10 mouse cellular contexts compared by ENCODE assay signal in the genomic region with DNA sequence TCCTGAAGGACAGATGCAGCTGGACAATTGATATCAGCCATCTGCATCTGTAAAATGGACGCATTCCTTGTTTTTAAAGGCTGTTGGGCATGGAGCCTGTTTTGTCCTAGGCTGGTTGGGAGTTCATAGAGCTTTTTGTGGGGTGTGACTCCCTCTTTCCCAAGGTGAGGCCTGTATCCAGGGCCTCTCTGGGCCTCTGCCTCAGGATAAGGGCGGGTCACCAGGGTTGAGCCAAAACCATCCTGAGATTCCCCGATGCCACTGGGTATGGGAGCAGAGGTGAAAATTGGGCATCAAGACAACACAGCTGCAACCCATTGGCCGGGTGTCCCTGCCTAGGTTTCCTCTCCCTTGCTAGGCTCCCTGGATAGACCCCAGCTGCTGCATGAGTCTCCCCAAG. TPM values are rescaled to one million over a fixed set of nuclear protein-coding genes. Genes with fewer than 3 reads are reported as not detected.
A peak's percentile ranks its signal among the peaks of the same experiment; 100 is the strongest.
DNase-seq lines count a peak whose midpoint lies in the region; ATAC-seq and TF ChIP-seq lines count a peak whose summit lies in the region.
"Had no signal": no experiment of that assay in that cellular context is flagged by ENCODE, and none has a peak within 500 bp of the region (broad histone marks: within the 10 kb centered on the region; RNA-seq: fewer than 3 reads in every experiment).

No protein-coding gene starts in this region.

- 71% methylated on average over 4 of the region's 4 CpGs for WGBS in embryonic facial prominence, embryonic 13.5 days
- 79% methylated on average over 4 of the region's 4 CpGs for WGBS in embryonic facial prominence, embryonic 10.5 days
- WGBS in hindbrain, embryonic 11.5 days = 75% methylated on average over 4 of the region's 4 CpGs
- 71% methylated on average over 4 of the region's 4 CpGs for WGBS in hindbrain, postnatal 0 days
- 79% methylated on average over 4 of the region's 4 CpGs for WGBS in midbrain, embryonic 16.5 days
- 77% methylated on average over 4 of the region's 4 CpGs for WGBS in midbrain, embryonic 10.5 days
- 76% methylated on average over 4 of the region's 4 CpGs for WGBS in stomach, embryonic 16.5 days

- ATAC-seq in embryonic facial prominence, embryonic 13.5 days (ENCODE audit: insufficient number of reproducible peaks, insufficient read depth, low FRiP score, low TSS enrichment, low read depth) = no peak
- ATAC-seq in hindbrain, embryonic 11.5 days (ENCODE audit: low FRiP score) = no peak
- no peak for ATAC-seq in hindbrain, postnatal 0 days
- no peak for ATAC-seq in midbrain, embryonic 16.5 days
- no peak for ATAC-seq in stomach, embryonic 16.5 days (ENCODE audit: insufficient read depth, low FRiP score)

- TF ChIP-seq CTCF in hindbrain, postnatal 0 days (IDR thresholded peaks at IDR 0.05; ENCODE audit: low read depth) = no peak

- DNase-seq in embryonic facial prominence, embryonic 10.5 days (ENCODE audit: low spot score) = no peak
- DNase-seq in hindbrain, embryonic 11.5 days (ENCODE audit: low spot score) = no peak
- DNase-seq in hindbrain, postnatal 0 days (ENCODE audit: low spot score) = no peak
- no peak for DNase-seq in midbrain, embryonic 10.5 days (ENCODE audit: low spot score)
- DNase-seq in urinary bladder, postnatal 4 days (ENCODE audit: low spot score in 2 of 2) = no peak
- DNase-seq: cerebellum, postnatal 25 days; lung, adult 18-20 months had no signal

- H3K9ac ChIP-seq in embryonic facial prominence, embryonic 13.5 days = peak overlapping the region; percentile 57
- H3K9ac ChIP-seq in hindbrain, embryonic 11.5 days (ENCODE audit: low read depth, low read length) = no peak overlapping the region
- no peak overlapping the region for H3K9ac ChIP-seq in hindbrain, postnatal 0 days (replicated peaks; ENCODE audit: low read length)
- 0 out of 2 replicates have a peak overlapping the region, but pooled peaks have one; percentile 7 for H3K9ac ChIP-seq in midbrain, embryonic 16.5 days (ENCODE audit: low read depth, low read length)
- H3K9ac ChIP-seq in stomach, embryonic 16.5 days (ENCODE audit: low read length) = peak overlapping the region; percentile 48; the same call in 1 of the 2 replicates

- H3K4me3 ChIP-seq in embryonic facial prominence, embryonic 13.5 days = no peak overlapping the region
- no peak overlapping the region for H3K4me3 ChIP-seq in embryonic facial prominence, embryonic 10.5 days
- no peak overlapping the region for H3K4me3 ChIP-seq in hindbrain, embryonic 11.5 days (ENCODE audit: low read depth, low read length)
- no peak overlapping the region for H3K4me3 ChIP-seq in hindbrain, postnatal 0 days (ENCODE audit: low read length)
- no peak overlapping the region for H3K4me3 ChIP-seq in midbrain, embryonic 16.5 days (ENCODE audit: low read depth, low read length)
- no peak overlapping the region for H3K4me3 ChIP-seq in midbrain, embryonic 10.5 days
- H3K4me3 ChIP-seq in stomach, embryonic 16.5 days (replicated peaks; ENCODE audit: low read length) = no peak overlapping the region

- no peak overlapping the region for H3K4me2 ChIP-seq in embryonic facial prominence, embryonic 13.5 days
- no peak overlapping the region for H3K4me2 ChIP-seq in hindbrain, embryonic 11.5 days (replicated peaks; ENCODE audit: low read depth, low read length)
- no peak overlapping the region for H3K4me2 ChIP-seq in hindbrain, postnatal 0 days (ENCODE audit: low read depth, low read length)
- no peak overlapping the region for H3K4me2 ChIP-seq in midbrain, embryonic 16.5 days (ENCODE audit: low read length)
- H3K4me2 ChIP-seq in stomach, embryonic 16.5 days (ENCODE audit: low read depth, low read length) = no peak overlapping the region

- H3K36me3 ChIP-seq in embryonic facial prominence, embryonic 13.5 days = no peaks in the 10 kb centered on the region
- no peaks in the 10 kb centered on the region for H3K36me3 ChIP-seq in embryonic facial prominence, embryonic 10.5 days (replicated peaks)
- no peaks in the 10 kb centered on the region for H3K36me3 ChIP-seq in hindbrain, embryonic 11.5 days (ENCODE audit: control insufficient read depth, insufficient read depth, low read length)
- no peaks in the 10 kb centered on the region for H3K36me3 ChIP-seq in hindbrain, postnatal 0 days (ENCODE audit: insufficient read depth, low read length)
- H3K36me3 ChIP-seq in midbrain, embryonic 16.5 days (ENCODE audit: control insufficient read depth, insufficient read depth, low read length) = no peaks in the 10 kb centered on the region
- no peaks in the 10 kb centered on the region for H3K36me3 ChIP-seq in midbrain, embryonic 10.5 days
- H3K36me3 ChIP-seq in stomach, embryonic 16.5 days (ENCODE audit: control insufficient read depth, insufficient read depth, low read length) = no peaks in the 10 kb centered on the region

- peaks cover 85% of the 10 kb centered on the region for H3K4me1 ChIP-seq in embryonic facial prominence, embryonic 13.5 days
- H3K4me1 ChIP-seq in embryonic facial prominence, embryonic 10.5 days = peaks cover 79% of the 10 kb centered on the region
- H3K4me1 ChIP-seq in hindbrain, embryonic 11.5 days (replicated peaks; ENCODE audit: control insufficient read depth, insufficient read depth, low read length) = peaks cover 39% of the 10 kb centered on the region
- peaks cover 34% of the 10 kb centered on the region for H3K4me1 ChIP-seq in hindbrain, postnatal 0 days (ENCODE audit: insufficient read depth, low read length)
- peaks cover 34% of the 10 kb centered on the region for H3K4me1 ChIP-seq in midbrain, embryonic 16.5 days (ENCODE audit: control insufficient read depth, insufficient read depth, low read length)
- peaks cover 86% of the 10 kb centered on the region for H3K4me1 ChIP-seq in midbrain, embryonic 10.5 days
- H3K4me1 ChIP-seq in stomach, embryonic 16.5 days (ENCODE audit: control insufficient read depth, insufficient read depth, low read length) = peaks cover 77% of the 10 kb centered on the region

- peak overlapping the region; percentile 62 for H3K27ac ChIP-seq in embryonic facial prominence, embryonic 13.5 days
- no peak overlapping the region; the same call in 1 of the 2 replicates for H3K27ac ChIP-seq in embryonic facial prominence, embryonic 10.5 days (replicated peaks)
- 0 out of 2 replicates have a peak overlapping the region, but pooled peaks have one; percentile 17 for H3K27ac ChIP-seq in hindbrain, embryonic 11.5 days (ENCODE audit: low read depth, low read length)
- H3K27ac ChIP-seq in hindbrain, postnatal 0 days = no peak overlapping the region
- no peak overlapping the region for H3K27ac ChIP-seq in midbrain, embryonic 16.5 days (ENCODE audit: low read length)
- no peak overlapping the region for H3K27ac ChIP-seq in midbrain, embryonic 10.5 days (replicated peaks)
- H3K27ac ChIP-seq in stomach, embryonic 16.5 days (ENCODE audit: low read length) = peak overlapping the region; percentile 80

- H3K27me3 ChIP-seq in embryonic facial prominence, embryonic 13.5 days = no peaks in the 10 kb centered on the region
- H3K27me3 ChIP-seq in embryonic facial prominence, embryonic 10.5 days (replicated peaks; ENCODE audit: low read depth, poor library complexity, severe bottlenecking) = 0 out of 2 replicates have a peak, but pooled peaks cover 12% of the 10 kb centered on the region
- H3K27me3 ChIP-seq in hindbrain, embryonic 11.5 days (ENCODE audit: control insufficient read depth, insufficient read depth, low read length) = no peaks in the 10 kb centered on the region
- no peaks in the 10 kb centered on the region for H3K27me3 ChIP-seq in hindbrain, postnatal 0 days (ENCODE audit: insufficient read depth, low read length)
- H3K27me3 ChIP-seq in midbrain, embryonic 16.5 days (ENCODE audit: control insufficient read depth, insufficient read depth, low read depth, low read length) = no peaks in the 10 kb centered on the region
- peaks cover 45% of the 10 kb centered on the region for H3K27me3 ChIP-seq in midbrain, embryonic 10.5 days (ENCODE audit: low read depth, poor library complexity, severe bottlenecking)
- H3K27me3 ChIP-seq in stomach, embryonic 16.5 days (ENCODE audit: control insufficient read depth, insufficient read depth, low read length) = no peaks in the 10 kb centered on the region

- H3K9me3 ChIP-seq in embryonic facial prominence, embryonic 13.5 days = no peaks in the 10 kb centered on the region
- H3K9me3 ChIP-seq in embryonic facial prominence, embryonic 10.5 days = no peaks in the 10 kb centered on the region
- H3K9me3 ChIP-seq in hindbrain, embryonic 11.5 days (ENCODE audit: control insufficient read depth, low read length) = no peaks in the 10 kb centered on the region
- H3K9me3 ChIP-seq in hindbrain, postnatal 0 days (ENCODE audit: low read length) = no peaks in the 10 kb centered on the region
- no peaks in the 10 kb centered on the region for H3K9me3 ChIP-seq in midbrain, embryonic 16.5 days (replicated peaks; ENCODE audit: control insufficient read depth, low read length, poor library complexity, severe bottlenecking)
- no peaks in the 10 kb centered on the region for H3K9me3 ChIP-seq in midbrain, embryonic 10.5 days (replicated peaks)
- no peaks in the 10 kb centered on the region for H3K9me3 ChIP-seq in stomach, embryonic 16.5 days (replicated peaks; ENCODE audit: control insufficient read depth, low read length)

RNA-seq across cellular contexts. Expression of gene Rxra, which starts 5.2 kb away (rescaled TPM):
- polyA plus RNA-seq in embryonic facial prominence, embryonic 13.5 days (2015; fragmentation: Nextera tagmentation; extraction: Ambion mirVana) = 16.7 and 18.7 TPM in 2 replicates
- 8.8 and 9.3 TPM in 2 replicates for polyA plus RNA-seq in embryonic facial prominence, embryonic 10.5 days (2016; fragmentation: Nextera tagmentation; extraction: Ambion mirVana)
- polyA plus RNA-seq in hindbrain, embryonic 11.5 days (2014; fragmentation: Nextera tagmentation; extraction: Ambion mirVana) = 6.5 and 7.6 TPM in 2 replicates
- total RNA-seq in hindbrain, postnatal 0 days (2014; rRNA removed) = 32.5 and 34.0 TPM in 2 replicates
- polyA plus RNA-seq in hindbrain, postnatal 0 days (2015; fragmentation: Nextera tagmentation; extraction: Ambion mirVana) = 3.5 and 3.9 TPM in 2 replicates
- polyA plus RNA-seq in midbrain, embryonic 16.5 days (2015; fragmentation: Nextera tagmentation; extraction: Ambion mirVana) = 2.5 and 2.8 TPM in 2 replicates
- 7.5 and 7.6 TPM in 2 replicates for polyA plus RNA-seq in midbrain, embryonic 10.5 days (2016; fragmentation: Nextera tagmentation; extraction: Ambion mirVana)
- polyA plus RNA-seq in stomach, embryonic 16.5 days (2015; fragmentation: Nextera tagmentation; extraction: Ambion mirVana) = 11.9 and 12.4 TPM in 2 replicates

Comparison
In these comparisons a context has a peak if more than half of its experiments do, and no peak if none do; other contexts are left out.
1. H3K27ac ChIP-seq: peak in embryonic facial prominence, embryonic 13.5 days (single experiment), hindbrain, embryonic 11.5 days (single experiment) and stomach, embryonic 16.5 days (single experiment); none in embryonic facial prominence, embryonic 10.5 days (single experiment), hindbrain, postnatal 0 days (single experiment), midbrain, embryonic 16.5 days (single experiment) and midbrain, embryonic 10.5 days (single experiment).
2. H3K9ac ChIP-seq: peak in embryonic facial prominence, embryonic 13.5 days (single experiment), midbrain, embryonic 16.5 days (single experiment) and stomach, embryonic 16.5 days (single experiment); none in hindbrain, embryonic 11.5 days (single experiment) and hindbrain, postnatal 0 days (single experiment).